Mouse (Mus musculus) olfactory bulb, adult 2 months (tissue): ENCODE measurements around the gene Fam47e.

ENCODE experiments used
- CTCF ChIP-seq: fragments of 200-500 bp; IDR thresholded peaks from 2 replicates; pipeline ENCODE4 v1.5.1; 2012; ENCODE audit warnings: low read depth, mild to moderate bottlenecking, low read length, moderate library complexity; ENCODE audit not compliant: insufficient read depth
- POLR2A ChIP-seq: fragments of 200-500 bp; IDR thresholded peaks from 2 replicates; pipeline ENCODE4 v1.6.1; 2012; ENCODE audit warnings: mild to moderate bottlenecking, low read depth, low read length, moderate library complexity; ENCODE audit not compliant: insufficient read depth

DNA sequence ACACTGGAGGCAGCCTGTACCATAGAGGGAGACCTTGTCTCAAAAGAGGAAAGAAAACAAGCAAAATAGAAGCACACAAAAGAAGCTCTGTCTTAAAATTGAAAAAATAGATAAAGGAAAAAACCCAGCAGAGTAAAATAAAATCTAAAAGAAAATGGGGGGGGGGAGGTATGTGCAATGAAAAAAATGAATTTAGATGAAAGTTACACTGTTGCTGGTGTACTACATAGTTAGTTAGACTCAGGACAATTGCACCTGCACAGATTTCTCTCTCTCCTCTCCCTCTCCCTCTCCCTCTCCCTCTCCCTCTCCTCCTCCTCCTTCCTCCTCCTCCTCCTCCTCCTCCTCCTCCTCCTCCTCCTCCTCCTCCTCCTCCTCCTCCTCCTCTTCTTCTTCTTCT, 48.1 kb upstream of the Fam47e start, which contains the start of gene Scarb2:
- TF ChIP-seq POLR2A = no peak
- TF ChIP-seq CTCF = no peak
